Mouse (Mus musculus) heart, adult 2 months (tissue): ENCODE data around the gene Pcnx. TPM values are rescaled to one million over a fixed set of nuclear protein-coding genes. Genes with fewer than 3 reads are reported as not detected.
"Not testable (repeated sequence)": the region's sequence is repeated elsewhere in the genome, so short reads cannot be mapped to it uniquely, and the experiment has no call there.

ENCODE experiments used
- DNase-seq, 2 experiments: peaks; one replicate each; pipeline ENCODE4 v3.0.0; 2021
- H3K27ac ChIP-seq: fragments of 200-600 bp; 2 replicates; pipeline ENCODE4 v1.8.1; 2022
- H3K27me3 ChIP-seq: fragments of 200-500 bp; 2 replicates; pipeline ENCODE4 v1.6.1; 2012; ENCODE audit warnings: mild to moderate bottlenecking, low read length, inconsistent platforms, mixed read lengths; ENCODE audit not compliant: control insufficient read depth, insufficient read depth
- H3K36me3 ChIP-seq: fragments of 200-500 bp; 2 replicates; pipeline ENCODE4 v1.6.1; 2012; ENCODE audit warnings: low read length, inconsistent platforms; ENCODE audit not compliant: control insufficient read depth, insufficient read depth
- H3K4me1 ChIP-seq: fragments of 200-500 bp; 2 replicates; pipeline ENCODE4 v1.6.1; 2011; ENCODE audit warnings: low read length; ENCODE audit not compliant: control insufficient read depth, insufficient read depth
- H3K4me3 ChIP-seq: fragments of 200-600 bp; 2 replicates; pipeline ENCODE4 v1.8.1; 2022
- H3K79me2 ChIP-seq: fragments of 200-500 bp; replicated peaks from 2 replicates; pipeline ENCODE4 v1.6.1; 2012; ENCODE audit warnings: mild to moderate bottlenecking, inconsistent platforms, low read length, moderate library complexity, mixed read lengths; ENCODE audit not compliant: control insufficient read depth, insufficient read depth
- H3K9ac ChIP-seq: fragments of 200-500 bp; 2 replicates; pipeline ENCODE4 v1.6.1; 2012; ENCODE audit warnings: low read depth, mild to moderate bottlenecking, control low read depth, inconsistent platforms, low read length, mixed read lengths
- CTCF ChIP-seq: fragments of 200-600 bp; IDR thresholded peaks from 2 replicates; pipeline ENCODE4 v1.8.1; 2022; ENCODE audit warnings: antibody characterized with exemption, mild to moderate bottlenecking, moderate library complexity
- EP300 ChIP-seq: fragments of 200-500 bp; IDR thresholded peaks from 2 replicates; pipeline ENCODE4 v1.6.1; 2011; ENCODE audit warnings: low read depth, low read length, control low read depth; ENCODE audit not compliant: insufficient read depth
- POLR2A ChIP-seq: fragments of 200-500 bp; IDR thresholded peaks from 2 replicates; pipeline ENCODE4 v1.6.1; 2011; ENCODE audit warnings: mild to moderate bottlenecking, low read depth, low read length, control low read depth; ENCODE audit not compliant: insufficient read depth
- WGBS: fragments of 180-500 bp; shearing (Covaris S2); methylation state at CpG from one replicate; pipeline ENCODE4 v1.1.7; 2018; 5-methylcytosine and 5-hydroxymethylcytosine counted together
- intact Hi-C: fragments of 180-260 bp; cut with DNase I; formaldehyde crosslinking; loops from one replicate; pipeline ENCODE4 v1.15.1; 2025
- polyA plus RNA-seq: library from polyadenylated mRNA; depleted of rRNA; stranded (reverse); fragments of >200 nt; gene quantifications from 2 replicates; pipeline ENCODE4 v1.2.3, GENCODE M21; 2012; rRNA removed
- total RNA-seq, 2 experiments: library from RNA; stranded (reverse); gene quantifications; 2 replicates each; pipeline ENCODE4 v1.2.3; 2021

The Pcnx gene
- total and polyA plus RNA-seq, 3 experiments, result 25.4 to 61.7 (median 58.3) TPM

GRCm38 (mm10) chr12:81997497-81997896 is 137.7 kb downstream of the Pcnx start:
- no peak overlapping the region for H3K4me3 ChIP-seq
- intact Hi-C loops, result no loop called here
- H3K36me3 ChIP-seq, result no peaks in the 10 kb centered on the region
- 49% methylated on average over 3 of the region's 3 CpGs for WGBS
- H3K79me2 ChIP-seq, result no peaks in the 10 kb centered on the region
- H3K9ac ChIP-seq, result no peak overlapping the region
- no peak for TF ChIP-seq EP300
- TF ChIP-seq POLR2A, result no peak
- no peak for TF ChIP-seq CTCF
- DNase-seq, result no peak
- H3K27ac ChIP-seq, result no peak overlapping the region
- no peaks in the 10 kb centered on the region for H3K4me1 ChIP-seq
- no peaks in the 10 kb centered on the region for H3K27me3 ChIP-seq

DNA sequence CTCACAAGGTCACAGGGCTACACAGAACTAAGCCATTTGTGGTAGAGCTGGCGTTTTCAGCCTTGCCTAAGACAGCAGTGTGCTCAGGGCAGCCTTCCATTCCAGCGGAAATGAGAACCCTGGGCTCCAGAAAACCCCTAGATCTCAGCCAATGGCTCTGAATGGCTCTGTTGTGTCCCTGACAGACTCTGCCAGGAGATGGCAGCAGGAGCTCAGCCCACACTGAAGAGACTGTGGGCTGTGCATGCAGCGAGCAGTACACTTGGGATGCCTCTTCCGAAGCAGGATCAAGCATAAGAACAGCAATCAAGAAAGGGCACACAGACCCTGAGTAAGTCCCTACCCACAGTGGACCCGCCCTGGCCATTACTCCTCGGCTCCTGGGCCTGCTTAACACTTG is 142.9 kb downstream of the Pcnx start:
- H3K4me3 ChIP-seq, H3K27ac ChIP-seq, H3K79me2 ChIP-seq, intact Hi-C loops, H3K36me3 ChIP-seq, H3K27me3 ChIP-seq, DNase-seq, H3K9ac ChIP-seq, H3K4me1 ChIP-seq: not testable (repeated sequence)
- no CpG with 5 or more reads among the region's 6 CpGs for WGBS

GRCm38 (mm10) chr12:82025901-82026633 is 166.2 kb downstream of the Pcnx start:
- H3K79me2 ChIP-seq, DNase-seq, intact Hi-C loops, H3K9ac ChIP-seq, H3K4me1 ChIP-seq, H3K27me3 ChIP-seq, H3K36me3 ChIP-seq, H3K4me3 ChIP-seq, H3K27ac ChIP-seq: not testable (repeated sequence)
- WGBS, result no CpG with 5 or more reads among the region's 6 CpGs

GRCm38 (mm10) chr12:82033524-82033923 is 173.7 kb downstream of the Pcnx start:
- H3K9ac ChIP-seq, H3K27me3 ChIP-seq, H3K36me3 ChIP-seq, H3K4me1 ChIP-seq, DNase-seq, intact Hi-C loops, H3K4me3 ChIP-seq, H3K27ac ChIP-seq, H3K79me2 ChIP-seq: not testable (repeated sequence)
- WGBS, result no CpG with 5 or more reads among the region's 6 CpGs

- intact Hi-C loops, H3K27ac ChIP-seq, H3K79me2 ChIP-seq, H3K9ac ChIP-seq, DNase-seq, H3K4me1 ChIP-seq, H3K4me3 ChIP-seq, H3K27me3 ChIP-seq, H3K36me3 ChIP-seq: not testable (repeated sequence)
- WGBS, result no CpG with 5 or more reads among the region's 6 CpGs
Measured at GRCm38 (mm10) chr12:82033973-82034372, 174.2 kb downstream of the Pcnx start.

DNA sequence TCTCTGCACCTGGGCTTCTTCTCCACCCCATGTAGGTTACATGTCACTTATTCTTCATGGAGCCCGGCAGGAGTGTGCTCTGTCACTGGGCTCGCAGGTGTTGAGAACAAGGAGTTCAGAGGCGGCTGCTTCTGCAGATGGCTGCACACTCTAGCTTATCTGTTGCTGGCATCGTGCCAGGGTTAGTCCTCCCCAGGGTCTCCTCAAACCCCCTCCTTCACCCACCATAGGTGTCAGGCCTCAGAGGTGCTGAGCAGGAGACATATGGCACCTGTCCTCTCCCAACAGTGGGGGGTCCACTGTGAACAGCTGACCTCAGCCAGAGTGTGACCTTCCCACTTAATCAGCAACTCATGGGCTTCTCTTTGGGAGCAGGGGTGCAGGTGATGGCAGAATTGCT is 184.3 kb downstream of the Pcnx start:
- intact Hi-C loops, H3K9ac ChIP-seq: not testable (repeated sequence)
- WGBS, result no CpG with 5 or more reads among the region's 4 CpGs

More for the DNA sequence above, 184.3 kb downstream of the Pcnx start:
- H3K4me3 ChIP-seq, H3K4me1 ChIP-seq, DNase-seq, H3K27ac ChIP-seq, H3K79me2 ChIP-seq, H3K36me3 ChIP-seq, H3K27me3 ChIP-seq: not testable (repeated sequence)

Other genes starting within 250 kb of the Pcnx start
- gene Ttc9, start 228.8 kb upstream of the Pcnx start, total RNA-seq, result 1 to 10 TPM; 1.7 to 2.2 TPM
- gene Ttc9, start 228.8 kb upstream of the Pcnx start, polyA plus RNA-seq, result 1.7 and 2.0 TPM in 2 replicates
- gene Map3k9, start 78.8 kb upstream of the Pcnx start, total RNA-seq, result under 1 TPM; 0.08 to 0.20 TPM
- 0.20 and 0.29 TPM in 2 replicates for gene Map3k9, start 78.8 kb upstream of the Pcnx start, polyA plus RNA-seq